Mouse (Mus musculus) MEL (cell line): ENCODE measurements around the gene Myo1h. TPM values are rescaled to one million over a fixed set of nuclear protein-coding genes. Genes with fewer than 3 reads are reported as not detected.
A peak's percentile ranks its signal among the peaks of the same experiment; 100 is the strongest.

Experiments used
- DNase-seq: peaks from one replicate; pipeline ENCODE4 v3.0.0; 2011; ENCODE audit warnings: low read depth, low spot score
- H3K27ac ChIP-seq: 2 replicates; pipeline ENCODE4 v1.5.1; 2012; ENCODE audit warnings: low read depth, mild to moderate bottlenecking, control low read depth, low read length, moderate library complexity; ENCODE audit not compliant: control insufficient read depth
- H3K27me3 ChIP-seq, 2 experiments: fragments of 150-350 bp in 1 of 2; sonication (generic) in 1 of 2; 2 replicates each; pipeline ENCODE4 v1.6.1; 2012; ENCODE audit warnings: low read length in 2 of 2, mild to moderate bottlenecking in 2 of 2, improper control_type of control experiment in 1 of 2, moderate library complexity in 1 of 2; ENCODE audit not compliant: insufficient read depth in 2 of 2, control insufficient read depth in 1 of 2
- H3K36me3 ChIP-seq, 2 experiments: 2 replicates each; pipeline ENCODE4 v1.6.1; 2012 to 2014; ENCODE audit warnings: low read length in 2 of 2, improper control_type of control experiment in 1 of 2, inconsistent platforms in 1 of 2, mild to moderate bottlenecking in 1 of 2; ENCODE audit not compliant: insufficient read depth in 2 of 2, control insufficient read depth in 1 of 2
- H3K4me1 ChIP-seq, 2 experiments: fragments of 150-350 bp in 1 of 2; sonication (generic) in 1 of 2; 2 replicates each; pipeline ENCODE4 v1.6.1; 2012; ENCODE audit warnings: low read length in 2 of 2, improper control_type of control experiment in 1 of 2, mild to moderate bottlenecking in 1 of 2; ENCODE audit not compliant: insufficient read depth in 2 of 2, control insufficient read depth in 1 of 2
- H3K4me3 ChIP-seq, 2 experiments: fragments of 150-350 bp in 1 of 2; sonication (generic) in 1 of 2; 2 replicates each; pipeline ENCODE4 v1.5.1; 2012; ENCODE audit warnings: low read depth in 2 of 2, low read length in 2 of 2, mild to moderate bottlenecking in 2 of 2, moderate library complexity in 2 of 2, control low read depth in 1 of 2, improper control_type of control experiment in 1 of 2; ENCODE audit not compliant: control insufficient read depth in 1 of 2, insufficient read depth in 1 of 2
- H3K79me2 ChIP-seq: 2 replicates; pipeline ENCODE4 v1.6.1; 2012; ENCODE audit warnings: mild to moderate bottlenecking, low read length, moderate library complexity; ENCODE audit not compliant: control insufficient read depth, poor library complexity, insufficient read depth
- H3K9ac ChIP-seq: 2 replicates; pipeline ENCODE4 v1.6.1; 2012; ENCODE audit warnings: low read depth, mild to moderate bottlenecking, control low read depth, low read length, moderate library complexity; ENCODE audit not compliant: control insufficient read depth, poor library complexity, severe bottlenecking
- H3K9me3 ChIP-seq: fragments of 150-350 bp; sonication (generic); replicated peaks from 2 replicates; pipeline ENCODE4 v1.6.1; 2012; ENCODE audit warnings: mild to moderate bottlenecking, low read length, improper control_type of control experiment, moderate library complexity; ENCODE audit not compliant: insufficient read depth
- BHLHE40 ChIP-seq: IDR thresholded peaks from 2 replicates; pipeline ENCODE4 v1.6.1; 2012; ENCODE audit warnings: low read depth, mild to moderate bottlenecking, inconsistent platforms, low read length, improper control_type of control experiment, borderline replicate concordance
- CHD1 ChIP-seq: IDR thresholded peaks from 2 replicates; pipeline ENCODE4 v1.6.1; 2012; ENCODE audit warnings: low read depth, mild to moderate bottlenecking, inconsistent platforms, low read length, improper control_type of control experiment
- CHD2 ChIP-seq: IDR thresholded peaks from 2 replicates; pipeline ENCODE4 v1.6.1; 2011; ENCODE audit warnings: low read length, improper control_type of control experiment
- CTCF ChIP-seq, 3 experiments: IDR thresholded peaks in 2 of 3; conservative IDR thresholded peaks in 1 of 3; 2 replicates each; pipeline ENCODE4 v1.5.1; 2011 to 2012; ENCODE audit warnings: low read length in 3 of 3, low read depth in 2 of 3, mild to moderate bottlenecking in 2 of 3, improper control_type of control experiment in 1 of 3, inconsistent platforms in 1 of 3, mixed read lengths in 1 of 3, moderate library complexity in 1 of 3; ENCODE audit not compliant: control insufficient read depth in 1 of 3, insufficient read depth in 1 of 3, poor library complexity in 1 of 3, severe bottlenecking in 1 of 3
- E2F4 ChIP-seq: IDR thresholded peaks from 2 replicates; pipeline ENCODE4 v1.6.1; 2011; ENCODE audit warnings: low read depth, low read length, improper control_type of control experiment, borderline replicate concordance
- EP300 ChIP-seq, 2 experiments: IDR thresholded peaks; 2 replicates each; pipeline ENCODE4 v1.6.1; 2011; ENCODE audit warnings: improper control_type of control experiment in 2 of 2, low read length in 2 of 2, low read depth in 1 of 2, mild to moderate bottlenecking in 1 of 2
- ETS1 ChIP-seq: IDR thresholded peaks from 2 replicates; pipeline ENCODE4 v1.6.1; 2012; ENCODE audit warnings: low read depth, mild to moderate bottlenecking, inconsistent platforms, low read length, improper control_type of control experiment, moderate library complexity
- GATA1 ChIP-seq: IDR thresholded peaks from 2 replicates; pipeline ENCODE4 v1.6.1; 2011; ENCODE audit warnings: low read depth, low read length, improper control_type of control experiment
- HCFC1 ChIP-seq: IDR thresholded peaks from 2 replicates; pipeline ENCODE4 v1.6.1; 2012; ENCODE audit warnings: low read depth, mild to moderate bottlenecking, inconsistent platforms, low read length, improper control_type of control experiment, moderate library complexity
- KAT2A ChIP-seq: conservative IDR thresholded peaks from 2 replicates; pipeline ENCODE4 v1.6.1; 2012; ENCODE audit warnings: low read depth, low read length, improper control_type of control experiment, inconsistent platforms
- MAFK ChIP-seq: IDR thresholded peaks from 2 replicates; pipeline ENCODE4 v1.6.1; 2011; ENCODE audit warnings: low read depth, mild to moderate bottlenecking, low read length, improper control_type of control experiment, borderline replicate concordance
- MAX ChIP-seq: IDR thresholded peaks from 2 replicates; pipeline ENCODE4 v1.6.1; 2011; ENCODE audit warnings: low read length, improper control_type of control experiment
- MAZ ChIP-seq: IDR thresholded peaks from 2 replicates; pipeline ENCODE4 v1.6.1; 2012; ENCODE audit warnings: low read depth, mild to moderate bottlenecking, inconsistent platforms, low read length, improper control_type of control experiment
- MEF2A ChIP-seq: IDR thresholded peaks from 2 replicates; pipeline ENCODE4 v1.6.1; 2014; ENCODE audit warnings: low read depth, mild to moderate bottlenecking, inconsistent platforms, low read length, improper control_type of control experiment; ENCODE audit not compliant: poor library complexity, insufficient replicate concordance, severe bottlenecking; ENCODE audit errors: extremely low read depth
- MXI1 ChIP-seq: IDR thresholded peaks from 2 replicates; pipeline ENCODE4 v1.6.1; 2011; ENCODE audit warnings: mild to moderate bottlenecking, low read depth, low read length, improper control_type of control experiment
- MYB ChIP-seq: IDR thresholded peaks from 2 replicates; pipeline ENCODE4 v1.6.1; 2011; ENCODE audit warnings: mild to moderate bottlenecking, low read depth, low read length, improper control_type of control experiment
- MYC ChIP-seq: IDR thresholded peaks from 2 replicates; pipeline ENCODE4 v1.6.1; 2011; ENCODE audit warnings: low read depth, mild to moderate bottlenecking, low read length, improper control_type of control experiment, moderate library complexity
- NELFE ChIP-seq: IDR thresholded peaks from 2 replicates; pipeline ENCODE4 v1.6.1; 2011; ENCODE audit warnings: low read depth, low read length, improper control_type of control experiment
- NRF1 ChIP-seq: IDR thresholded peaks from 2 replicates; pipeline ENCODE4 v1.6.1; 2014; ENCODE audit warnings: low read depth, mild to moderate bottlenecking, inconsistent platforms, low read length, improper control_type of control experiment, moderate library complexity; ENCODE audit not compliant: poor library complexity, insufficient read depth, severe bottlenecking
- POLR2A ChIP-seq, 2 experiments: IDR thresholded peaks; 2 replicates each; pipeline ENCODE4 v1.6.1; 2011 to 2012; ENCODE audit warnings: low read length in 2 of 2, mild to moderate bottlenecking in 2 of 2, control low read depth in 1 of 2, improper control_type of control experiment in 1 of 2, low read depth in 1 of 2, moderate library complexity in 1 of 2; ENCODE audit not compliant: control insufficient read depth in 1 of 2, insufficient read depth in 1 of 2, poor library complexity in 1 of 2
- POLR2AphosphoS2 ChIP-seq: IDR thresholded peaks from 2 replicates; pipeline ENCODE4 v1.6.1; 2011; ENCODE audit warnings: low read length, improper control_type of control experiment
- POLR2AphosphoS5 ChIP-seq: IDR thresholded peaks from 2 replicates; pipeline ENCODE4 v1.6.1; 2012; ENCODE audit warnings: low read depth, borderline replicate concordance, mild to moderate bottlenecking, inconsistent platforms, low read length, moderate library complexity, mixed read lengths
- RAD21 ChIP-seq: IDR thresholded peaks from 2 replicates; pipeline ENCODE4 v1.6.1; 2011; ENCODE audit warnings: mild to moderate bottlenecking, low read depth, low read length, improper control_type of control experiment
- SIN3A ChIP-seq: IDR thresholded peaks from 2 replicates; pipeline ENCODE4 v1.6.1; 2012; ENCODE audit warnings: low read length, improper control_type of control experiment, inconsistent platforms
- SMC3 ChIP-seq: IDR thresholded peaks from 2 replicates; pipeline ENCODE4 v1.6.1; 2011; ENCODE audit warnings: low read depth, low read length, improper control_type of control experiment
- TAL1 ChIP-seq: IDR thresholded peaks from 2 replicates; pipeline ENCODE4 v1.6.1; 2012; ENCODE audit warnings: mild to moderate bottlenecking, inconsistent platforms, low read length, moderate library complexity, mixed read lengths
- TBP ChIP-seq: IDR thresholded peaks from 2 replicates; pipeline ENCODE4 v1.8.0; 2011; ENCODE audit warnings: low read depth, low read length, improper control_type of control experiment
- TCF12 ChIP-seq: IDR thresholded peaks from 2 replicates; pipeline ENCODE4 v1.6.1; 2014; ENCODE audit warnings: low read depth, mild to moderate bottlenecking, inconsistent platforms, low read length, improper control_type of control experiment, moderate library complexity
- UBTF ChIP-seq: IDR thresholded peaks from 2 replicates; pipeline ENCODE4 v1.6.1; 2012; ENCODE audit warnings: low read depth, mild to moderate bottlenecking, inconsistent platforms, low read length, improper control_type of control experiment, moderate library complexity, borderline replicate concordance; ENCODE audit not compliant: insufficient read depth
- USF1 ChIP-seq: IDR thresholded peaks from 2 replicates; pipeline ENCODE4 v1.6.1; 2014; ENCODE audit warnings: low read depth, mild to moderate bottlenecking, inconsistent platforms, low read length, improper control_type of control experiment, moderate library complexity
- ZC3H11A ChIP-seq: IDR thresholded peaks from 2 replicates; pipeline ENCODE4 v1.6.1; 2012; ENCODE audit warnings: low read depth, mild to moderate bottlenecking, inconsistent platforms, low read length, improper control_type of control experiment
- ZKSCAN1 ChIP-seq: IDR thresholded peaks from 2 replicates; pipeline ENCODE4 v1.6.1; 2012; ENCODE audit warnings: low read depth, mild to moderate bottlenecking, inconsistent platforms, low read length, improper control_type of control experiment, moderate library complexity
- ZMIZ1 ChIP-seq: IDR thresholded peaks from 2 replicates; pipeline ENCODE4 v1.6.1; 2012; ENCODE audit warnings: low read depth, mild to moderate bottlenecking, inconsistent platforms, low read length, improper control_type of control experiment, moderate library complexity
- ZNF384 ChIP-seq: IDR thresholded peaks from 2 replicates; pipeline ENCODE4 v1.6.1; 2012; ENCODE audit warnings: low read depth, mild to moderate bottlenecking, inconsistent platforms, low read length, improper control_type of control experiment
- polyA plus RNA-seq, 2 experiments: library from polyadenylated mRNA; stranded (reverse) in 1 of 2; unstranded in 1 of 2; fragments of >175 nt in 1 of 2; fragments of >200 nt in 1 of 2; gene quantifications; 2 replicates each; pipeline versions ENCODE4 v1.2.1 to v1.2.4; 2012; ENCODE audit warnings: low replicate concordance in 2 of 2, low read depth in 1 of 2; ENCODE audit not compliant: insufficient read length in 2 of 2, insufficient read depth in 1 of 2, missing spikeins in 1 of 2
- total RNA-seq: library from RNA; depleted of rRNA; stranded (reverse); fragments of 300-350 nt; gene quantifications from 2 replicates; pipeline ENCODE4 v1.2.3, GENCODE M21; 2012

Gene Myo1h
- total and polyA plus RNA-seq, 3 experiments, result 0.33 to 4.6 TPM; not detected in 1

- peak overlapping the region; percentile 90 for H3K27ac ChIP-seq
- peak overlapping the region; percentile 52 to 54 for H3K4me3 ChIP-seq
- H3K79me2 ChIP-seq, result no peaks in the 10 kb centered on the region; the same call in 1 of the 2 replicates
- no peaks in the 10 kb centered on the region for H3K9me3 ChIP-seq
- H3K9ac ChIP-seq, result peak overlapping the region; percentile 70
- peaks cover 15 to 17% of the 10 kb centered on the region in 2 experiments for H3K4me1 ChIP-seq
- peak; percentile 90 for DNase-seq
- no peaks in the 10 kb centered on the region for H3K27me3 ChIP-seq
- peaks cover 0 to 11% of the 10 kb centered on the region in 2 experiments; a peak in 2 of 4 replicates for H3K36me3 ChIP-seq
- no peak for TF ChIP-seq UBTF
- TF ChIP-seq MYC, result peak; percentile 55; the same call in 1 of the 2 replicates
- TF ChIP-seq GATA1, result peak; percentile 74
- peak; percentile 98 for TF ChIP-seq ETS1
- peak; percentile 38; the same call in 1 of the 2 replicates for TF ChIP-seq MAFK
- no peak for TF ChIP-seq POLR2AphosphoS5
- no peak for TF ChIP-seq TAL1
- peak; percentile 65 to 72 (median 66) for TF ChIP-seq CTCF (IDR thresholded peaks at IDR 0.05 in 2 of 3, conservative IDR thresholded peaks at IDR 0.05 in 1 of 3; ENCODE audit: control insufficient read depth in 1 of 3, insufficient read depth in 1 of 3, low read depth in 2 of 3, low read length in 3 of 3, poor library complexity in 1 of 3, severe bottlenecking in 1 of 3)
- TF ChIP-seq MAZ, result 0 out of 2 replicates have a peak, but pooled peaks have one; percentile 67
- peak; percentile 60 for TF ChIP-seq MXI1
- peak; percentile 67; the same call in 1 of the 2 replicates for TF ChIP-seq ZMIZ1
- 0 out of 2 replicates have a peak, but pooled peaks have one; percentile 9 for TF ChIP-seq NRF1
- peak; percentile 92 for TF ChIP-seq ZNF384
- TF ChIP-seq E2F4, result no peak
- TF ChIP-seq HCFC1, result peak; percentile 47
- TF ChIP-seq ZKSCAN1, result no peak
- peak; percentile 39; the same call in 1 of the 2 replicates for TF ChIP-seq MEF2A
- peak; percentile 70 for TF ChIP-seq NELFE
- TF ChIP-seq SIN3A, result peak; percentile 85
- peak; percentile 69; the same call in 1 of the 2 replicates for TF ChIP-seq TBP
- TF ChIP-seq POLR2AphosphoS2, result 0 out of 2 replicates have a peak, but pooled peaks have one; percentile 26
- TF ChIP-seq POLR2A (IDR thresholded peaks at IDR 0.05; ENCODE audit: control insufficient read depth in 1 of 2, insufficient read depth in 1 of 2, low read depth in 1 of 2, low read length in 2 of 2, poor library complexity in 1 of 2), result peak; percentile 42 to 55; a peak in 2 of 4 replicates
- TF ChIP-seq KAT2A, result 0 out of 2 replicates have a peak, but pooled peaks have one; percentile 25
- TF ChIP-seq CHD2, result no peak
- TF ChIP-seq CHD1, result 0 out of 2 replicates have a peak, but pooled peaks have one; percentile 64
- TF ChIP-seq TCF12, result peak; percentile 82
- TF ChIP-seq BHLHE40, result 0 out of 2 replicates have a peak, but pooled peaks have one; percentile 20
- peak; percentile 59; the same call in 1 of the 2 replicates for TF ChIP-seq MAX
- TF ChIP-seq SMC3, result peak; percentile 47
- TF ChIP-seq ZC3H11A, result no peak
- TF ChIP-seq RAD21, result peak; percentile 27
- peak; percentile 96 for TF ChIP-seq MYB
- peak; percentile 83 to 95 for TF ChIP-seq EP300 (IDR thresholded peaks at IDR 0.05; ENCODE audit: low read depth in 1 of 2, low read length in 2 of 2)
- TF ChIP-seq USF1, result no peak
Observed at GRCm38 (mm10) chr5:114296693-114297631, 8.0 kb downstream of the Myo1h start.
